Mouse (Mus musculus): ENCODE results near the gene Galnt10. TPM values are rescaled to one million over a fixed set of nuclear protein-coding genes. Genes with fewer than 3 reads are reported as not detected.

Galnt10 gene
- total RNA-seq, 2 experiments from 2014 or later = 7.2 to 8.0 TPM

GRCm38 (mm10) chr11:57725926-57726325, 80.7 kb downstream of the Galnt10 start:
- DNase-seq = no peak

- DNase-seq = peak in 1 of 2 experiments; percentile 8
Measured at GRCm38 (mm10) chr11:57727303-57727969, 82.2 kb downstream of the Galnt10 start.

GRCm38 (mm10) chr11:57732410-57733281, 87.4 kb downstream of the Galnt10 start:
- no peak for DNase-seq

- peak; percentile 18 to 39 for DNase-seq
Measured at GRCm38 (mm10) chr11:57747294-57748080, 102.2 kb downstream of the Galnt10 start.

GRCm38 (mm10) chr11:57753538-57754203, 108.4 kb downstream of the Galnt10 start:
- no peak for DNase-seq

GRCm38 (mm10) chr11:57758621-57759020, 113.4 kb downstream of the Galnt10 start:
- DNase-seq = no peak

- DNase-seq = no peak
Measured at GRCm38 (mm10) chr11:57760509-57761058, 115.3 kb downstream of the Galnt10 start.

- DNase-seq = no peak
Measured at GRCm38 (mm10) chr11:57761347-57761746, 116.1 kb downstream of the Galnt10 start.

- DNase-seq = no peak
Measured at GRCm38 (mm10) chr11:57764124-57764523, 118.9 kb downstream of the Galnt10 start.

GRCm38 (mm10) chr11:57766617-57767016, 121.4 kb downstream of the Galnt10 start:
- DNase-seq = no peak

GRCm38 (mm10) chr11:57767171-57767570, 121.9 kb downstream of the Galnt10 start:
- DNase-seq = no peak

GRCm38 (mm10) chr11:57770776-57771175, 125.5 kb downstream of the Galnt10 start:
- DNase-seq = no peak

GRCm38 (mm10) chr11:57771676-57772075, 126.4 kb downstream of the Galnt10 start:
- no peak for DNase-seq

GRCm38 (mm10) chr11:57773479-57773878, 128.2 kb downstream of the Galnt10 start:
- DNase-seq = no peak

GRCm38 (mm10) chr11:57773936-57774335, 128.7 kb downstream of the Galnt10 start:
- DNase-seq = no peak

- DNase-seq = no peak
Measured at GRCm38 (mm10) chr11:57775868-57776267, 130.6 kb downstream of the Galnt10 start.

GRCm38 (mm10) chr11:57776546-57776945, 131.3 kb downstream of the Galnt10 start:
- no peak for DNase-seq

GRCm38 (mm10) chr11:57778349-57778748, 133.1 kb downstream of the Galnt10 start:
- DNase-seq = peak; percentile 36 to 67

- DNase-seq = no peak
Measured at GRCm38 (mm10) chr11:57779824-57780223, 134.6 kb downstream of the Galnt10 start.

- peak; percentile 16 to 37 for DNase-seq
Measured at GRCm38 (mm10) chr11:57786616-57787418, 141.6 kb downstream of the Galnt10 start.

- DNase-seq = peak; percentile 27 to 78
Measured at GRCm38 (mm10) chr11:57787913-57788312, 142.7 kb downstream of the Galnt10 start.
